Comparison of ENCODE assay signal across 16 mouse cellular contexts in genomic region chr12:13106931-13107330, GRCm38 (mm10).
A peak's percentile ranks its signal among the peaks of the same experiment; 100 is the strongest.
DNase-seq lines count a peak whose midpoint lies in the region.
"Had no signal": no experiment of that assay in that cellular context is flagged by ENCODE, and none has a peak within 500 bp of the region (broad histone marks: within the 10 kb centered on the region; RNA-seq: fewer than 3 reads in every experiment).

No protein-coding gene starts in this region.

- peak; percentile 17 to 32 for DNase-seq in left cerebral cortex, adult 18-20 months (ENCODE audit: low spot score in 2 of 2)
- DNase-seq in left cerebral cortex, postnatal 10 days (ENCODE audit: extremely low spot score in 1 of 2, low spot score in 2 of 2), result no peak
- DNase-seq in right cerebral cortex, adult 2 months (ENCODE audit: low spot score in 2 of 2), result peak; percentile 28 to 41
- no peak for DNase-seq in right cerebral cortex, postnatal 25 days
- DNase-seq in brain, adult 2 months (ENCODE audit: low read depth, low spot score), result peak; percentile 68
- no peak for DNase-seq in cerebellum, adult 8-10 months
- DNase-seq: adrenal gland, adult 8-10 months; adrenal gland, postnatal 14 days; adrenal gland, postnatal 36 days; B cell, adult 2 months; cerebellum, adult 11-12 months; cerebellum, adult 2 months; cerebellum, adult 9-11 months; cerebellum, postnatal 14 days; cerebellum, postnatal 36 days; embryo, embryonic 11 days had no signal

- intact Hi-C loops in left cerebral cortex, postnatal 10 days (cut with DNase I), result no loop called here

Comparison
In these comparisons a context has a peak if more than half of its experiments do, and no peak if none do; other contexts are left out.
1. DNase-seq: peak in left cerebral cortex, adult 18-20 months (2 of 2), right cerebral cortex, adult 2 months (2 of 2) and brain, adult 2 months (single experiment); none in left cerebral cortex, postnatal 10 days (0 of 2), right cerebral cortex, postnatal 25 days (single experiment) and cerebellum, adult 8-10 months (single experiment).